Mouse (Mus musculus) stomach, postnatal 0 days (tissue): ENCODE data around the gene Tmem198b.

ENCODE experiments used
- CTCF ChIP-seq: IDR thresholded peaks from 2 replicates; pipeline ENCODE4 v1.5.1; 2016; ENCODE audit warnings: antibody characterized with exemption, low read depth, mild to moderate bottlenecking, moderate library complexity
- EP300 ChIP-seq: optimal IDR thresholded peaks from 2 replicates; pipeline ENCODE3; 2016; ENCODE audit warnings: antibody characterized with exemption

DNA sequence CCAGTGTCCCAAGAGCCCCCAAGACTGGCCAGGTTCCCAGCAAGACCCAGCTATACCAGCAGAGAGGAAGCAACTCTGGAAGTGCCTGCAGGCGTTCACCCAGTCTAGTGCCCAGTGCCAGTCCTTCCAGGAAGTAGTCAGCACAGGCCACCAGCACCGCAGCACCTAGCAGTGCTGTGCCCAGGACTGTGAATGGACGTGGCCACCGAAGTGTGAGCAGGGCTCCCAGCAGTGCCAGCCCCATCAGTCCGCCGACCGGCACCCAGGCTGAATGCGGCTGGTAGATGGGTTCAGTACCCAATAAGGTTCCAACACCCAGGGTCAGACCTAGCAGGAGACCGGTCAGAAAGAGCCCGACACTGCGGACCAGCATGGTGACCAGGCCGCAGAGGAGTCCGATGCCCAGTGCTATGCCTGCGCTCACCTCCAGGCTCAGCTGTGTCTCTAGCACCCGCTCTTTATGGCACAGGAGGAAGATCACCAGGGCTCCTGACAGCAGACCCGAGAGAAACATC lies 2.1 kb downstream of the Tmem198b start:
- no peak for TF ChIP-seq CTCF
- no peak for TF ChIP-seq EP300
